Mouse (Mus musculus) brain, embryonic 14.5 days (tissue): ENCODE results near the gene Slc2a4. TPM values are rescaled to one million over a fixed set of nuclear protein-coding genes. Genes with fewer than 3 reads are reported as not detected.
A peak's percentile ranks its signal among the peaks of the same experiment; 100 is the strongest.
"Not testable (repeated sequence)": the region's sequence is repeated elsewhere in the genome, so short reads cannot be mapped to it uniquely, and the experiment has no call there.

Experiments used
- DNase-seq: peaks from one replicate; pipeline ENCODE4 v3.0.0-alpha.2; 2011; ENCODE audit warnings: low read depth
- CTCF ChIP-seq: fragments of 200-500 bp; IDR thresholded peaks from 2 replicates; pipeline ENCODE4 v1.5.1; 2012; ENCODE audit warnings: inconsistent platforms, mild to moderate bottlenecking, moderate library complexity, borderline replicate concordance; ENCODE audit not compliant: insufficient read depth, insufficient read length; ENCODE audit errors: extremely low read depth
- POLR2A ChIP-seq: fragments of 200-500 bp; IDR thresholded peaks from 2 replicates; pipeline ENCODE4 v1.6.1; 2012; ENCODE audit warnings: mild to moderate bottlenecking, inconsistent platforms, borderline replicate concordance; ENCODE audit not compliant: poor library complexity, insufficient read depth, insufficient read length, severe bottlenecking; ENCODE audit errors: extremely low read depth
- polyA plus RNA-seq: library from polyadenylated mRNA; depleted of rRNA; stranded (reverse); fragments of >200 nt; gene quantifications from 2 replicates; pipeline ENCODE4 v1.2.3, GENCODE M21; 2012

Slc2a4 gene
- polyA plus RNA-seq, 1 experiment = 5.2 TPM

DNA sequence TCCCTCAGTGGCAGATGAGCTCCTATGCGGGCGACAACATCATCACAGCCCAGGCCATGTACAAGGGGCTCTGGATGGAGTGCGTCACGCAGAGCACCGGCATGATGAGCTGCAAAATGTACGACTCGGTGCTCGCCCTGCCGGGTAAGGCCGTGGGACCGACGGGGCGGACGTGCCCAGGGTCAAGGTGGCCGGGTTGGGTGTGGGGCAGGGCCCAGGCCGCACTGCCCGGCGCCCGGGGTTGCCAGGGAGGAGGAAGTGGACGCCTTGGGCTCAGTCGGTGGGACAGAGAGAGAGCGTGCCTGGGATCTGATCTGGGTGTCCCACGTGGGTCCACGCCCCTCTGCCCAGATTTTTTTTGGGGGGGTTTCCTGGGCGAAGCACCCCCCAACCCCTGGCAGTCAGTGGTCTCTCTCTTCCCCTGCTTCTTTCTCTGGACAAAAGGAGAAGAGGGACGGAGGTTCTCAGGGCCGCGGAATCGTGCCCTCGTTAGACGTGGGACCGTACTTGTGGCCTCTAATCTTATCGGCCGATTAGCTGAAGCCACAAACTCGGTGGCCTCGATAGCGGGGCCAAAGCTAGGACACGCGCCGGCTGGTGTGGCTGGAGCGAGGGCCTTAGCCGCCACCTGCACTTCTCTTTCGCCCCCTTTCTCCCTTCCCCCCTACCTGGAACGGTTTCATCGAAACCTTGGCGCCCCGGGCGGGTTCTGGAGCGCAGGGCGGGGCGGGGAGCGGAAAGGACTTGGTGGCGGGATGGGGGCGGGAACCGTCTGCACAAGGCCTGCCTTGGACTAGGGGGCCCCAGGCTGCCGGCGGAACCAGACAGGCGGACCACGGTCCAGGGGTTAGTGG is 18.2 kb upstream of the Slc2a4 start:
- TF ChIP-seq POLR2A (no peak), CTCF (no peak)
- no peak for DNase-seq

- DNase-seq = no peak
- TF ChIP-seq CTCF (no peak), POLR2A (no peak)
These were observed 17.4 kb upstream of the Slc2a4 start for GRCm38 (mm10) chr11:69965271-69966005.

DNA sequence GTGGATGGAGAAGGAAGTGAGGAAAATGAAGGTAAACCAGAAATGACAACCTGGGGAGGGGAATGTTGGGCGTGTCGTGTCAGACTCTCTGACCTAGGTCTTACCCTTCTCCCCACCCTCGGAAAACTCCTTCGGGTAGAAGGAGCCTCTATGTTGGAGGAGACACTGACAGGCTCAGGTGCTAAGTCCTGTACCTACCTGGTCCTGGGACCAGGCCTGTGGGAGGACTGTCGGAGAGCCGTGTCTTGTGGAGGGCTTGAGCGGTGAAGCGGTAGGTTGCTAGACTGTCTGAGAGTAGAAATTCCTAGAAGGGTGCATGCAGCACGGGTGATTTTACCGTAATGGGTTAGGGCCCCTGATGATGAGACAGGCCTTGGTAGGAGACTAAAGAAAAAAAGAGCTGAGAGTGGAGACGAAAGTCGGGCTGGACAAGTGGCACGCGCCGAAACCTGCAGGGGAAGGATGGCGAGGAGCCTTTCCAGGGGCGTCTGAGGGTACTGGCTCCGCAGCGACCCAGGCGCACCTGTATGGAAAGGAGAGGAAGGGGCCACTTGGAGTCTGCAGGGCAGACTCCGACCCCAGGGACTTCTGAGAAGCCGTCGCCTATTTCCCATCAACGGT is 16.8 kb upstream of the Slc2a4 start, which contains the start of gene Cldn7:
Gene Cldn7, plus strand, starts transcription at position 130 of the 621 bp plus-strand sequence.
- TF ChIP-seq CTCF (no peak), POLR2A (no peak)

DNA sequence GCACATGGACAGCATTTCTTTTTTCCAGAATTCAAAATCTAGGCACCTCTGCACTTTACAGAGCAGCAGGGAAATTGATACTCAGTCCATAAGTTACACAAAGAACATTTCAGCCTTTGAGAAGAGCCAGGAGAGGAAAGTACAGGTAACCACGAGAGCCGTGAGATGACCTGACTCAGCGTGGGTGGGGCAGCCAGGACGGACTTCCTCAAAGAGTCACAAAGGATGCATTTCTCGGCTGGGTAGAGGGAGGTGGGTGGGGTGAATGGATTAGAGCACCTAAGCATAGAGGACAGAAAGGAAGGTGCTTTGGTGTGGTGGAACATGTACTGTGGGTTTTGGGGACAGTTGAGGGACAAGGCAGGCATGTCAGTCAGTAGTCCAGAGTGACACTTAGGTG is 13.9 kb upstream of the Slc2a4 start:
- no peak for TF ChIP-seq CTCF
- no peak for DNase-seq

More for the DNA sequence above, 16.8 kb upstream of the Slc2a4 start, which contains the start of gene Cldn7:
- DNase-seq = no peak

- no peak for TF ChIP-seq POLR2A
- TF ChIP-seq CTCF = peak; percentile 37; the same call in 1 of the 2 replicates
- DNase-seq = no peak
These were observed 12.6 kb upstream of the Slc2a4 start for GRCm38 (mm10) chr11:69960616-69961015.

DNA sequence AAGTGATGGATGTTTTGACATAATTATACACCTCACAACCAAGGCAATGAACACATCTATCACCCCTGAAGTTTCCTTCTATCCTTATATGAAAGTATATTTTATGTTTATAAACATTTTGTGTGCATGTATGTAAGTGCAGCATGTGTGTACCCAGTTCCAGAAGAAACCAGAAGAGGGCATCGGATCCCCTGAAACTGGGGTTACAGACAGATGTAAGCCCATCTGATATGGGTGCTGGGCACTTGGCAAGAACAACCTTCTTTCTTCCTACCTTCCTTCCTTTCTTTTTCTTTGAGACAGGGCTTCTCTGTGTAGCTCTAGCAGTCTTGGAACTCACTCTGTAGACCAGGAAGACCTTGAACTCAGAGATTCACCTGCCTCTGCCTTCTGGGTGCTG is 8.2 kb upstream of the Slc2a4 start:
- DNase-seq = no peak
- TF ChIP-seq CTCF = peak; percentile 7; the same call in 1 of the 2 replicates
- TF ChIP-seq POLR2A = no peak

DNA sequence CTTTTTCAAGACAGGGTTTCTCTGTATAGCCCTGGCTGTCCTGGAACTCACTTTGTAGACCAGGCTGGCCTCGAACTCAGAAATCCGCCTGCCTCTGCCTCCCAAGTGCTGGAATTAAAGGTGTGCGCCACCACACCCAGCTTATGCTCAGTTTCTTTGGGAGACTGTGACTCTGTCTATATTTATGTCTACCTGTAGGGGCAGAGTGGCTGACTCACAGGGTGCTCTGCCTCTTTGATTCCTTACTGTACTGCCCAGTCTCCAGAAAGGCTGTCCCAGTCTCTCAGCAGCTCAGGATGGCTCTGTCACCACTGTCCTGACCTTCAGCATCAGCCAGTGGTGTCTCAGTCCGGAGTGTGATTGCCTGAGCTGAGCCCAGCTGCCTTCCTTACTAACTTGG is 7.6 kb upstream of the Slc2a4 start:
- DNase-seq = not testable (repeated sequence)

- TF ChIP-seq CTCF = no peak
- TF ChIP-seq POLR2A = no peak
- no peak for DNase-seq
These were observed 5.4 kb upstream of the Slc2a4 start for GRCm38 (mm10) chr11:69953267-69953915.

DNA sequence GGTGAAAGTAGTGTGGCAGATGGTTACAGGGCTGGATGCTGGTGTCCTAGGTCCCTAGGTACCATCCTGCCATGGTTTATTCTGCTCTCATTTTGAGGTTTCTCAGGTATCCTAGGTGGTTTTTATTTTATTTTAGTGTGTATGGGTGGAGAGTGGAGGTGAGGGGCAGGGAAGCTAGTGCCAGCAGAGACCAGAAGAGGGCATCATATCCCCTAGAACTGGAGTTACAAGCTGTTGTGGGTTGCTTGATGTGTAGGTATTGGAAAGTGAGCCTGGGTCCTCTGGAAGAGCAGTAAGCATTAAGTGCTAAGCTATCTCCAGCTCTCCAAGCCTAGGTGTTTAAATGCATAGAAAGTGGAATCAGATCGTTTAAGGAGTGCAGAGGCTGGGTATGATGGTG is 4.3 kb upstream of the Slc2a4 start:
- no peak for TF ChIP-seq CTCF
- no peak for TF ChIP-seq POLR2A
- no peak for DNase-seq

DNA sequence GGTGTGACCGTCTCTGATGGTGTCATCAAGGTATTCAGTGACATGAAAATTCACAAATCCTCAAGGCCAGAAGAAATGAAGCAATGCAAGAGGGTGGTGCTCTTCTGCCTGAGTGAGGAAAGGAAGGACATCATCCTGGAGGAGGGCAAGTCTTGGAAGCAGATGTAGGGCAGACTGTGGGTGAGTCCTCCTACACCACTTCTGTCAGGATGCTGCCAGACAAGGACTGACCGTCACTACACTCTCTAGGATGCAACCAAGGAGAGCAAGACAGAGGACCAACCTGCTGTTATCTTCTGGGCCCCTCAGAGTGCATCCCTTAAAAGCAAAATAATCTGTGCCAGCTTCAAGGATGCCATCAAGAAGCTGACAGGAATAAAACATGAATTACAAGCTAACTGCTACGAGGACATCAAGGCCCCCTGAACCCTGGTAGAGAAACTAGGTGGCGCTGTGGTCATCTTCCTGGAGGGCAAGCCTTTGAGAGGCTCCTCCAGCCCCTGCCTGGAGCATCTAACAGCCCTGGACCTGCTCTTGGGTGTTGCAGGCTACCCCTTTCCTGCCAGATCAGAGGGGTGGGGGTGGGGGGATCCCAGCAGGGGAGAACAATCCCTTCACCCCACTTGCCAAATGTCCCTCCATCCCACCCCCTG is 2.9 kb upstream of the Slc2a4 start:
- TF ChIP-seq CTCF (peak; percentile 16; the same call in 1 of the 2 replicates), POLR2A (no peak)
- DNase-seq = no peak

DNA sequence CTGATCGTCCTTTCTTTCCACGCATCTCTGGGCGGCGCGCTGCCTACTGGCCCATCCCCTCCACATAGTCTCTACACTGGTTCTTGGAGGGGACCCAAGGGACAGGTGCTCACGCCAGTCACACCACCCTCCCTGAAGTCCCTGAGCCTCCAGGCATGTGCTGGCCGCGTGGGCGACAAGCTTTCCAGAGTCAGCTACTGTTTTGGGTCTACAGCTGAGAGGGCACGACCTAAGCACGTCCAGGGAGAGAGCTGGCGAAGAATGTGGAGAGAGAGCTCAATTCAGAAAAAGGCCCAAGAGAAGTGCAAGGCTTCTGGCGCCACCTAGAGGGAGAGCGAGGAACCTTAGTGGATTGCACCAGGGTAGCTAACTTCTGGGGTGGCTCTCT is 769 bp upstream of the Slc2a4 start:
- TF ChIP-seq CTCF = peak; percentile 96
- no peak for TF ChIP-seq POLR2A
- DNase-seq = peak; percentile 88
